Mouse (Mus musculus): ENCODE data around the gene Btbd9. TPM values are rescaled to one million over a fixed set of nuclear protein-coding genes. Genes with fewer than 3 reads are reported as not detected.

Btbd9 gene
- polyA plus RNA-seq, 1 experiment from 2014 or later: 59.7 TPM

GRCm38 (mm10) chr17:30474561-30474960 lies 101.7 kb downstream of the Btbd9 start:
- H3K27me3 ChIP-seq (ENCODE audit: control insufficient read depth, insufficient read depth, low read length): no peaks in the 10 kb centered on the region
- no peaks in the 10 kb centered on the region for H3K9me3 ChIP-seq (ENCODE audit: control insufficient read depth, low read length)
- H3K4me3 ChIP-seq (ENCODE audit: low read depth, low read length): no peak overlapping the region
- ATAC-seq (ENCODE audit: low FRiP score) (no peak), DNase-seq (ENCODE audit: low spot score, missing footprints) (no peak)
- no peak overlapping the region for H3K4me2 ChIP-seq
- H3K9ac ChIP-seq (ENCODE audit: low read length): no peak overlapping the region
- H3K36me3 ChIP-seq (ENCODE audit: control insufficient read depth, insufficient read depth, low read length): no peaks in the 10 kb centered on the region
- peaks cover 6% of the 10 kb centered on the region; the same call in 1 of the 2 replicates for H3K4me1 ChIP-seq (ENCODE audit: control insufficient read depth, insufficient read depth, low read length)
- 77% methylated on average over 2 of the region's 2 CpGs for WGBS
- no peak overlapping the region for H3K27ac ChIP-seq (ENCODE audit: low read depth, low read length)

- Histone ChIP-seq H3K4me3 (ENCODE audit: low read depth, low read length) (no peak overlapping the region), H3K9ac (ENCODE audit: low read length) (no peak overlapping the region), H3K36me3 (ENCODE audit: control insufficient read depth, insufficient read depth, low read length) (no peaks in the 10 kb centered on the region), H3K4me2 (no peak overlapping the region), H3K27me3 (ENCODE audit: control insufficient read depth, insufficient read depth, low read length) (no peaks in the 10 kb centered on the region), H3K4me1 (ENCODE audit: control insufficient read depth, insufficient read depth, low read length) (peaks cover 18% of the 10 kb centered on the region), H3K9me3 (ENCODE audit: control insufficient read depth, low read length) (no peaks in the 10 kb centered on the region), H3K27ac (ENCODE audit: low read depth, low read length) (no peak overlapping the region)
- WGBS: 94% methylated on average over 10 of the region's 10 CpGs
- DNase-seq (ENCODE audit: low spot score, missing footprints) (peak; percentile 65), ATAC-seq (ENCODE audit: low FRiP score) (no peak)
Measured at GRCm38 (mm10) chr17:30472776-30473175, 103.5 kb downstream of the Btbd9 start.

GRCm38 (mm10) chr17:30471512-30471911 lies 104.8 kb downstream of the Btbd9 start:
- 79% methylated on average over 7 of the region's 7 CpGs for WGBS
- Histone ChIP-seq H3K27me3 (ENCODE audit: control insufficient read depth, insufficient read depth, low read length) (no peaks in the 10 kb centered on the region), H3K4me3 (ENCODE audit: low read depth, low read length) (no peak overlapping the region), H3K27ac (ENCODE audit: low read depth, low read length) (no peak overlapping the region), H3K4me2 (no peak overlapping the region), H3K9ac (ENCODE audit: low read length) (no peak overlapping the region), H3K4me1 (ENCODE audit: control insufficient read depth, insufficient read depth, low read length) (peaks cover 22% of the 10 kb centered on the region), H3K36me3 (ENCODE audit: control insufficient read depth, insufficient read depth, low read length) (no peaks in the 10 kb centered on the region), H3K9me3 (ENCODE audit: control insufficient read depth, low read length) (no peaks in the 10 kb centered on the region)
- ATAC-seq (ENCODE audit: low FRiP score) (no peak), DNase-seq (ENCODE audit: low spot score, missing footprints) (no peak)

GRCm38 (mm10) chr17:30470790-30471189 lies 105.5 kb downstream of the Btbd9 start:
- H3K4me2 ChIP-seq: no peak overlapping the region
- no peak overlapping the region for H3K27ac ChIP-seq (ENCODE audit: low read depth, low read length)
- ATAC-seq (ENCODE audit: low FRiP score): no peak
- no peaks in the 10 kb centered on the region for H3K27me3 ChIP-seq (ENCODE audit: control insufficient read depth, insufficient read depth, low read length)
- peaks cover 22% of the 10 kb centered on the region for H3K4me1 ChIP-seq (ENCODE audit: control insufficient read depth, insufficient read depth, low read length)
- DNase-seq (ENCODE audit: low spot score, missing footprints): peak; percentile 77
- no peak overlapping the region for H3K9ac ChIP-seq (ENCODE audit: low read length)
- 80% methylated on average over 8 of the region's 8 CpGs for WGBS
- H3K4me3 ChIP-seq (ENCODE audit: low read depth, low read length): no peak overlapping the region
- H3K9me3 ChIP-seq (ENCODE audit: control insufficient read depth, low read length): no peaks in the 10 kb centered on the region
- no peaks in the 10 kb centered on the region for H3K36me3 ChIP-seq (ENCODE audit: control insufficient read depth, insufficient read depth, low read length)

- Histone ChIP-seq H3K4me1 (ENCODE audit: control insufficient read depth, insufficient read depth, low read length) (peaks cover 22% of the 10 kb centered on the region), H3K27me3 (ENCODE audit: control insufficient read depth, insufficient read depth, low read length) (no peaks in the 10 kb centered on the region), H3K36me3 (ENCODE audit: control insufficient read depth, insufficient read depth, low read length) (no peaks in the 10 kb centered on the region), H3K4me3 (ENCODE audit: low read depth, low read length) (no peak overlapping the region), H3K9ac (ENCODE audit: low read length) (no peak overlapping the region), H3K9me3 (ENCODE audit: control insufficient read depth, low read length) (no peaks in the 10 kb centered on the region), H3K4me2 (no peak overlapping the region), H3K27ac (ENCODE audit: low read depth, low read length) (no peak overlapping the region; the same call in 1 of the 2 replicates)
- 59% methylated on average over 8 of the region's 8 CpGs for WGBS
- DNase-seq (ENCODE audit: low spot score, missing footprints) (peak; percentile 65), ATAC-seq (ENCODE audit: low FRiP score) (no peak)
Measured at GRCm38 (mm10) chr17:30470286-30470685, 106.0 kb downstream of the Btbd9 start.

- no peak overlapping the region for H3K27ac ChIP-seq (ENCODE audit: low read depth, low read length)
- ATAC-seq (ENCODE audit: low FRiP score) (no peak), DNase-seq (ENCODE audit: low spot score, missing footprints) (no peak)
- no peaks in the 10 kb centered on the region for H3K9me3 ChIP-seq (ENCODE audit: control insufficient read depth, low read length)
- H3K9ac ChIP-seq (ENCODE audit: low read length): no peak overlapping the region
- H3K4me1 ChIP-seq (ENCODE audit: control insufficient read depth, insufficient read depth, low read length): peaks cover 22% of the 10 kb centered on the region
- no peaks in the 10 kb centered on the region for H3K36me3 ChIP-seq (ENCODE audit: control insufficient read depth, insufficient read depth, low read length)
- no peak overlapping the region for H3K4me2 ChIP-seq
- H3K27me3 ChIP-seq (ENCODE audit: control insufficient read depth, insufficient read depth, low read length): no peaks in the 10 kb centered on the region
- H3K4me3 ChIP-seq (ENCODE audit: low read depth, low read length): no peak overlapping the region
- WGBS: 84% methylated on average over 10 of the region's 10 CpGs
Measured at GRCm38 (mm10) chr17:30469511-30470076, 106.7 kb downstream of the Btbd9 start.

- Histone ChIP-seq H3K4me1 (ENCODE audit: control insufficient read depth, insufficient read depth, low read length) (peaks cover 28% of the 10 kb centered on the region), H3K9ac (ENCODE audit: low read length) (no peak overlapping the region), H3K27me3 (ENCODE audit: control insufficient read depth, insufficient read depth, low read length) (no peaks in the 10 kb centered on the region), H3K27ac (ENCODE audit: low read depth, low read length) (peak overlapping the region; percentile 67), H3K4me2 (no peak overlapping the region), H3K9me3 (ENCODE audit: control insufficient read depth, low read length) (no peaks in the 10 kb centered on the region), H3K36me3 (ENCODE audit: control insufficient read depth, insufficient read depth, low read length) (no peaks in the 10 kb centered on the region), H3K4me3 (ENCODE audit: low read depth, low read length) (no peak overlapping the region)
- ATAC-seq (ENCODE audit: low FRiP score): peak; percentile 42; the same call in 1 of the 2 replicates
- peak; percentile 88 for DNase-seq (ENCODE audit: low spot score, missing footprints)
- 9% methylated on average over 4 of the region's 4 CpGs for WGBS
Measured at GRCm38 (mm10) chr17:30468368-30468767, 107.9 kb downstream of the Btbd9 start.

- no peak overlapping the region for H3K4me2 ChIP-seq
- H3K9me3 ChIP-seq (ENCODE audit: control insufficient read depth, low read length): no peaks in the 10 kb centered on the region
- H3K9ac ChIP-seq (ENCODE audit: low read length): no peak overlapping the region
- peaks cover 28% of the 10 kb centered on the region for H3K4me1 ChIP-seq (ENCODE audit: control insufficient read depth, insufficient read depth, low read length)
- peak; percentile 88 for DNase-seq (ENCODE audit: low spot score, missing footprints)
- 43% methylated on average over 14 of the region's 14 CpGs for WGBS
- H3K27me3 ChIP-seq (ENCODE audit: control insufficient read depth, insufficient read depth, low read length): no peaks in the 10 kb centered on the region
- H3K27ac ChIP-seq (ENCODE audit: low read depth, low read length): peak overlapping the region; percentile 67
- H3K4me3 ChIP-seq (ENCODE audit: low read depth, low read length): no peak overlapping the region
- peak; percentile 57 for ATAC-seq (ENCODE audit: low FRiP score)
- H3K36me3 ChIP-seq (ENCODE audit: control insufficient read depth, insufficient read depth, low read length): no peaks in the 10 kb centered on the region
Measured at GRCm38 (mm10) chr17:30467566-30468213, 108.6 kb downstream of the Btbd9 start.

GRCm38 (mm10) chr17:30465060-30465762 lies 111.1 kb downstream of the Btbd9 start:
- H3K27ac ChIP-seq (ENCODE audit: low read depth, low read length): no peak overlapping the region
- no peak overlapping the region for H3K4me3 ChIP-seq (ENCODE audit: low read depth, low read length)
- no peak overlapping the region for H3K9ac ChIP-seq (ENCODE audit: low read length)
- no peaks in the 10 kb centered on the region for H3K36me3 ChIP-seq (ENCODE audit: control insufficient read depth, insufficient read depth, low read length)
- ATAC-seq (ENCODE audit: low FRiP score) (no peak), DNase-seq (ENCODE audit: low spot score, missing footprints) (no peak)
- no peaks in the 10 kb centered on the region for H3K27me3 ChIP-seq (ENCODE audit: control insufficient read depth, insufficient read depth, low read length)
- no peaks in the 10 kb centered on the region for H3K9me3 ChIP-seq (ENCODE audit: control insufficient read depth, low read length)
- H3K4me1 ChIP-seq (ENCODE audit: control insufficient read depth, insufficient read depth, low read length): peaks cover 23% of the 10 kb centered on the region
- WGBS: 86% methylated on average over 6 of the region's 6 CpGs
- H3K4me2 ChIP-seq: no peak overlapping the region

Measured in midbrain, embryonic 11.5 days (tissue).